Mouse (Mus musculus): ENCODE measurements at regions not wholly inside any gene's neighbourhood (a gene's known extent, or its start where the extent isn't known, plus 50 kb on each side); places are given as distances from the start of the nearest gene placed in this dataset.

GRCm38 (mm10) chr1:137225418-137225817 is 265.2 kb upstream of the Nr5a2 start:
- TF ChIP-seq CTCF (IDR thresholded peaks at IDR 0.05; ENCODE audit: borderline replicate concordance, control insufficient read depth, extremely low read depth, insufficient read depth, low read length, poor library complexity) (no peak), POLR2A (IDR thresholded peaks at IDR 0.05; ENCODE audit: control insufficient read depth, extremely low read depth, insufficient read depth, low read length, poor library complexity) (no peak)

Data from thymus, adult 2 months (tissue).